Mouse (Mus musculus) left cerebral cortex, postnatal 10 days (tissue): ENCODE results near the gene Alk. TPM values are rescaled to one million over a fixed set of nuclear protein-coding genes. Genes with fewer than 3 reads are reported as not detected.

Experiments
- DNase-seq, 2 experiments: peaks; one replicate each; pipeline ENCODE4 v3.0.0; 2021 to 2022; ENCODE audit warnings: low spot score in 2 of 2, mixed read lengths in 1 of 2; ENCODE audit errors: extremely low spot score in 1 of 2
- intact Hi-C: fragments of 180-260 bp; cut with DNase I; formaldehyde crosslinking; loops from one replicate; pipeline ENCODE4 v1.15.1; 2025
- total RNA-seq, 2 experiments: library from RNA; stranded (reverse); gene quantifications; 2 replicates each; pipeline ENCODE4 v1.2.3; 2021

Alk gene
- total RNA-seq, 2 experiments from 2014 or later, result 8.3 to 9.1 TPM

DNA sequence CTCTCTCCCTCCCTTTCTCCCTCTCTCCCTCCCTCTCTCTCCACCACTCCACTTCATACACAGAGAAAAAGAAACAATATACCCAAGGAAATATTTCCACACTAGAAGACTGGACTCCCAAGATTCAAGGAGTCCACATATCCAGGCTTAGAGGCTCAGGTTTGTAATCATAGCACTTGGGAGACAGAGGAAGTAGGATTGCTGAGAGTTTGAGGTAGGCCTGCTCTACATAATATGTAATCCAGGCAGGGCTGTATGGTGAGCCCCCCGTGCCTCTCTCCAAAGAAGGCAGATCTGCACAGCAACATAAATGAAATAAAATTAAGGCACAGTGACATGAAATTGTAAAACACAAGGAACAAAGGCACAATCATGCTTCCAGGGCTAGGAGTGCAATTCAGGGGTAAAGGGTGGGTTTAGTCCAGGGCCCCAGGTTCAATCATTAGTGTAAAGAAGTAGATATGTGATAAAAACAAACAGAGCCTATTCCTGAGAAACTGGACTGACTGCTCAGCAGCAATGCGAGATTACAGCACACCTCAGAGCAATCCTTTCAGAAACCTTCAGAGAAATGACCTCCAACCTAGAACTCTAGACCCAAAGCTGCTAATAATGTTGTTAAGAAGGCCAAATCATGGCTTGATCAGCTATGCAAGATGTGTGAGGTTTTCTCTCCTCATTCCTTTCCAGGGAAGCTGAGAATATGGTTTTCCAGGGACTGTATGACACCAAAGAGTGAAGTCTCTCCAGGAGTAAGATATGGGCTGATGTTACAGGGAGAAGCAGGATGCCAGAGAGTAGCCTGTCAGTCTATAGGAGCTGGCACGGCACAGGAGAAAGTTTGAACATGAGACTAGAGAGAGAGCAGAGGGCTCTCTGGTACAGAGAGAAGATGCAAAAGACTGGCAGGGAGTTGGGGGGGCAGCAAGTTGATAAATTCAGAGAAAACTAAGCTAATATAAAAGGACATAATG, 158.9 kb downstream of the Alk start:
- intact Hi-C loops, result no loop called here
- no peak for DNase-seq

DNA sequence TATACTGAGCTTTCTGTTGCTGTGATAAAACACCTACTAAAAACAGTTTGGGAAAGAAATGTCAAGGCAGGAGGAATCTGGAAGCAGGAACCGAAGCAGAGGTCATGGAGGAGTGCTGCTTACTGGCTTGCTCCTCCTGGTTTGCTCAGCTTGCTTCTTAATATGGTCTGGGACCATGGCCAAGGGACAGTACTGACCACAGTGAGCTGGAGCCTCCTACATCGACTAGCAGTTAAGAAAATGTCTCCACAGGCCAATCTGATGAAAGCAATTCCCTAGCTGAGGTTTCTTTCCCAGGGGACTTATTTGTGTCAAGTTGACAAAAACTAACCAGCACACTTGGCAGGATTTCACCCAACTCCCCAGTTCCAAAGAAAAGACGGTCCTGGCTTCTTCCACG, 187.0 kb downstream of the Alk start:
- no peak for DNase-seq
- intact Hi-C loops, result no loop called here

DNA sequence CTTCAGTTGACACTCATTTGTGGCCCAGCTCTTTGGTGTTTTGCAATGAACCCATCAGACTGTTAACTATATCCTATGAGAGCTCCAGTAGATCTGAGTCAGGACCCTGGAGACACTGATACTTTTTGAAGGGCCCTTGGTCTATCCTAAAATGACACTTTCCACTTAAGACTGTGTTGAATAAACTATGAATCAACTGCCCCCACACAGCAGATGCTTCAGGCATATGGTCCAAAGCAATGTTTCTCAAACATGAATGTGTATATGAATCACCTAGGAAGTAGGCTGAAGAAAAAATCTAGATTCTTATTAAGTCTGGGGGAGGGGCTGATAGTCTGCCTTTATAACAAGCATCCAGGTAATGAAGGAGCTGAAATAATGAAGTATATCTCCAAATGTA, 189.8 kb downstream of the Alk start:
- intact Hi-C loops, result no loop called here
- DNase-seq, result no peak

DNA sequence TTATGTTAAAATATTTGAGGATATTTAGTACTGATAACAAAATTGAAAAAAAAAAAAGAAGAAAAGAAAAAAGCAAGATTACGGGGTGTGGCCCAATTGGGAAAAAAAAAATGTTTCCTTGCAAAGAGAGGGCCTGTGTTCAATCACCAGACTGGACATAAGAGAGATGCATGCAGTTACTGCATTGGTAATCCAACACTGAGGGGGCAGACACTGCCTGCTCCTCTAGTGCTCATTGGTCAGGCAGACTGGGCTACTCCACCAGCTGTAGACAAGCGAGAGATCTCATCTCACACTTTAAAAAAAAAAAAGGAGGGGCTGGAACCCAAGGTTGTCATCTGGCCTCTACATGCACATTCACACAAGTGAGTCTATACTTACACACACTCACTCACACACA, 199.6 kb downstream of the Alk start:
- intact Hi-C loops, result no loop called here
- no peak for DNase-seq

DNA sequence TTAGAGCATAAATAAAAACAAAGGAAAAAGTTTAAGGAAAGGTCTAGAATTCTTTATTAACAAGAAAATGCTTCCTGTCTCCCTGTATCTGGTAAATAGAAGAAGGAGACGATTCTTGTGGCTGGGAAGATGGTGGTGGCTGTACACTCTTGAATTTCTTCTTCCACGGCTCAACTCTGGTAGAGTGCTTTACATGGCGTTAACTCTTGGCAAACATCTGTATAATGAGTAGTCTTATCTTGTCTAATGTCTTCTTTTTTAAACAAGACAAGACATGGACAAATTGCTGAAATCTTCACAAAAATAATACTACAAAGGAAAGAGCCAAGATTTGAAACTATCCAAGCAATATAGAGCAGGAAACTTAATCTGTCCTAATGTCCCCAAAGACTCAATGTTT, 202.6 kb downstream of the Alk start:
- no peak for DNase-seq
- intact Hi-C loops, result no loop called here

DNA sequence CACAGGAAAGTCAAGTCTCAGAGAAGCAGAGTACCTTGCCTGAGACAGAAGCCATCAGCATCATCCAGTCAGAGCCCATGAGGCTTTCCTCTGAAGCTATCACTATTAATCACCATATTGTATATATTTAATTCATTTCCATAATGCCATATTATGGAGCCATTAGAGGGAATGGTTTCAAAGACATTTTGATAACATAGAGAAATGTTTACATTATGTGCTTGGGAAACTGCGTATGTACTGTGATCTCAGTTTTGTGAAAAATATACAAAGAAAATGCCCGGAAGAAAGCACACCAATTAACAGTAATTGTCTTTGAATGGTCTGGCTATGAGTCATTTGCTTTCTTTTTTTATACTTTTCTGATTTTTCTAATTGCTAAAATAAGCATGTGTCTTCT, 203.1 kb downstream of the Alk start:
- intact Hi-C loops, result no loop called here
- no peak for DNase-seq

DNA sequence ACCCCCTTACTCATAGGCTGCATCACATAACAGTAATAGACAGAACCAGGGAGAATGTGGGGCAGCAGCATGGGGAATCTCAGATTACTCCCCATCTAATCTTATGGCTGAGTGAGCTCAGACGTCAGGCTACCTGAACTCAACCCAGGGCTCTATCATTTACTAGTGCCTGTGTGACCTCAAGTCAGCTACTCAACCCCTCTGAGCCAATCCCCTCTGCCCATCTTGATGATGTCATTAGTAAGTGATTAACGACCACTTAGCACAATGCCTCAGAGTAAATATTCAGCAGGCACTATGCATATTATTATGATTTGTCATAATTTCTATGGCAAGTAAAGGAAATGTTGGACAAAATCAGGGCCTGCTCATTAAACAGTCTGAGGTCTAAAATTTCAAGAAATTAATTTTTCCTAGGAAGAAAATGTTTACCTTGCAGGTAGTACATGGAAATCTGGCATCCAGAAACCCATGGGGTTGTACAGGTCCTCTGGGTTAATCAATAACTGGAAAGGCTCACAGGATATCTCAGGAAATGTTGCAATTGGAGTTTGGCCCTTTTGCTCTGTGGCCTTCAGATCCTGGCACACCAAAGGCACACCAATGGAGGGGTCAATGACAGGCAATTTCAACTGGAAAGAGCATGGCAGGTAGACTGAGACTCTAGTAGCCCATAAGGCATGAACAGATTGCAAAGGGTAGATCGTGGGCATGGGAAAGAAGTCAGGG, 204.9 kb downstream of the Alk start:
- DNase-seq, result no peak
- intact Hi-C loops, result no loop called here

DNA sequence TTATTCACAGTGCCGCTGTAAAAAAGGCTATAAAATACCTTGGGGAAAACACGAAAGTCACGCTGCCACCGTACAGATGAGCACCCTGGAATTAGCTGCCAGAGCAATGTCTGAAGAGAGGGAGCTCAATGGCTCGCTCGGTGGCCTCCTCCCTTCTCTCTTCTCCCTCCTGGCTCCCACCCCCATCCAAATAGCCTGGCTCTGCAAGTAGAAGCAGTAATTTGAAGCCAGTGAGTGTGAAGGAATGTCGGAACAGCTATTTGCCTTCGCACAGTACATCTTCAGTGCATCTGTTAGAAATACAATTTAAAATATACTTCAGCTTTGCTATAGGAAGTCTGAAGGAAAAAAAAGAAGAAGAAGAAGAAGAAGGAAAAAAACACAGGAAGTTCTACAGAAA, 208.5 kb downstream of the Alk start:
- intact Hi-C loops, result no loop called here
- DNase-seq, result no peak

DNA sequence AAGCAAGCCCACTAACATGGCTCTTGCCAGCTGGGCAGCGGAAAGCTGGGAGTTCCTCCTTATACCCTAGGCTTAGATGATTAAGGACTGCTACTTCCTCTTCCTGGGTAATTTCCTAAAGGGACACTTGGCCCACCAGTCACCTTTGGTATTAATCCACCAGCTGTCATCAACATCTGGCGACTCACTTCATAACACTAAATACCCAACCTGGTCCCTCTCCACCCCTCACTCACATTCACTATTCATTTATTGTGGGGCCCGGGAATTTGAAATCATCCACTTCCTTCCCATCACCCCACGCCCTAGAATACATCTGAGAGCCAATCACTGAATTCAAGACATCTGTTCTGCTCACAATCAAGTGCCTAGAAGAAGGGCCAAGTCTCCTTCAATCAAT, 235.4 kb downstream of the Alk start:
- no peak for DNase-seq
- intact Hi-C loops, result no loop called here

DNA sequence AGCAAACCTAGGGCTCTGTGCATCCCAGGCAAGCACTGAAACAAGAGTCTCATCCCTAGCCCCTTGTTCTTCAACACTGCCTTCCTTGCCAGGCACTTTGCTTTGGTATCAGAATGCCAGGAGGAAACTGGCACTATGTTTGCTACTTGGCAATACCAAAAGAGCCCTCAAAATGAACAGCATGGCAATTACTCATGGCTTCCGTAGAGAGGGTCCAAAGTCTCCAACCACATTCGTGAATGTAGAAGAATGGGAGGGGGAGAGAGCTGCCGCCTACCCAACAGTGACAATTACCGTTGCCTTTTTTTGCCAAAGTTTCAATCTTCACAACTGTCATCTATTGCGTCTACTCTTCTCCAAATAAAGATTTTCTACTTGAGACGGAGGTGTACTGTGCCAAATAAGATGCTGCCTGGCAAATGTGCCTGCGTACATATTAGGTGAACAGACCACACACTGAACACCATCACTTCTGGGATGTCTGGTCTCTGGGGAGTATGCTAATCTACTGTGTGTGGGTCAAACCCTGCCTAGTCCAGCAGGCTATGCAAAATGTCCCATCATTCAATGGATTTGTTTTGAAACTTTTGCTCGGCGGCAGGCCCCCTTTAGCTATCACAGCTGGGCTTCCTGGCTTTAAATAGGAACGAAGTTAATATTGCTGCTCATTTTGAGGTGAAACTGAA, 241.5 kb downstream of the Alk start:
- DNase-seq, result no peak

DNA sequence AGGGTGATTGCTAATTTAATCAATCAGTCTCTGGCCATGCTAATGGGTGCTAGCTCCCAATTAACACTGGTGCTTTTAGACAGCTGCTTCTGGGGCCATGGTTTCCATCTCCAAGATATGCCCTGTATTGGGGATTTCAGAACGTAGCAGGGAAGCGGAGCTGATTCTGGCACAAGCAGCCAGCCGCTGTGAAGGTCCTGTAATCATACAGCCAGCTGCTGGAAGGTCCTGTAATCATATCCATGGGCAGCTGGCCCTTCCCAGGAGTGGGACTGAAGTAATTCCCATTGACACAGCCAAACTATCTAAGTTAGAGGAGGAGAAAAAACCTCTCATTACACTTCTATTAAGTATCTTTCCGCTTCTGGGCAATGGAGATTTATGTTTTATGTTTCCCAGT, 242.5 kb downstream of the Alk start:
- intact Hi-C loops, result no loop called here
- DNase-seq, result no peak

More for the DNA sequence above, 241.5 kb downstream of the Alk start:
- intact Hi-C loops, result no loop called here

DNA sequence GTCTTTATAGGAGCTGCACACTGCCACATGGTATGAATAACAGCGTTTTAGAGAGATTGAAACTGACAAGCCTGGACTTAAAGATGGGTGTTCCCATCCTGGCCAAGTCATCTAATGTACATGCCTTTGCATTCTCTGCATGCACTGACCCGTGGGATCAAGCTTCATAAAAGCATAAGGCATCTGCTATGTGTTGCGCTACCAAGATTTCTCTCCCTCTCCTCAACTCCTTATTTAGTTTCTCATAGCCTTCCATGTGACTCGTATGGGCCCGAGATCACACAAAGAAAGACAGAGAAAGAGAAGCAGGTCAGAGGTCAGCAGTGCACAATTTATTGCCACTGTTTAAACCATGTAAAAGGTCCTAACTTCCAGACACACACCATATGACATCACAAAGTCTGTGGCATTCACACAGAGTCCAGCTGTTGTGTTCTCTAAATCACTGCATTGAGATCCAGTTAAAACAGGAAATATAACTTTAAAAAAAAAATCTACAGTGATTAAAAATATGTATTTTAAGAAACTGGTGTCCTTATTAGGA, 247.6 kb downstream of the Alk start:
- intact Hi-C loops, result no loop called here
- no peak for DNase-seq

DNA sequence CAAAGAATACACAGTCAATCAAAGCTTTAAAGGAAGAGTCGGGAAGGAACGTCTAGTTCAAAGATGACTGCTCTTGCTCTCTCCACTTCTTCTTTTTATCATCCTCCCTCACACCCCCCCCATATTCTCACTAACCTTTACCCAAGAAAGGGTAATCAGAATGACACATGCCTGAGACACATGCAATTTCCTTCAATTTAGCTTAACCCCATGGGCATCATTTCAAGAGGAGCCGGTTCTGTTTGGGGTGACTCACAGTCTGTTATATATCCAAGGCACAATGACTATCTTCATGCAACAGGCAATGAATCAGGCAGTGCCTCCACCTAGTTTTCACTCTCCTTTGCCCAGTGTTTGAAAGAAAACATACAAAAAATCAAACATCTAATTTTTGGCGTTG, 265.0 kb downstream of the Alk start:
- DNase-seq, result no peak
- intact Hi-C loops, result no loop called here

DNA sequence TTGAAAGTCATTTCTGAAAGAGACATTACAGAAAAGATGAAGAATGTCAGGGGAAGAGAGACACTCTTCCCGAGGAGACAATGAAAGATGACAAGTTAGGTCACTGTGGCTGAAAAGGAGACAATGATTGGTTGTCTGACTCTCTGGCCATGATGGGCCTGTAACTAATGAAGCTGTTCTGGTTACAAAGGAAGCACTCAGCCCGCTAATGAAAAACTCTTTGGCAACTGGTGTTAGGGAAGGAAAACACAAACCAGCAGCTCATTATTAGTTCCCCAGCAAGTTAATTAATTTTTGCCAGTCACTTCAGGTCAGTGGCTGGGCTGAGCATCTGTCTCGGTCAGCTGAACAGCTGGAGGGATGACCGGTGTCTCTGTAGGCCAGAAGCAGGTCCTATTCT, 271.5 kb downstream of the Alk start:
- intact Hi-C loops, result no loop called here
- DNase-seq, result no peak

DNA sequence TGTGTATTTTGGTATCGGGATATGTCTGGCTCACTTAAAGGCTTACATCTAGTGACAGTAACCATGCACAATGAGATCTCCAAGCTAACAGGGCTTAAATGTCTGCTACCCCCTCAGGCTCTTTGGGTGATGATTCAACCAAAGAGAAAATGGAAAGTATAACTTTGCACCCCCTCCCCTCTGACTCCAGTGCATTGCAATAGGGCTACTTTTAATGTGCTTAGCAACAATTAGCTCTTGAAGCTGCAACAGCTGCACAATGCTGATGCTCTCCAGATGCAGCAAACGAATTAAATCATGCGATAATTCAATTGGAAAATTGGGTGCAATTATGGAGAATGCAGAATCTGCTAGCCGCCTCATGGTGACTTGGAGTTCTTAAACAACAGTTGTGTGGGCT, 278.5 kb downstream of the Alk start:
- intact Hi-C loops, result no loop called here
- no peak for DNase-seq

DNA sequence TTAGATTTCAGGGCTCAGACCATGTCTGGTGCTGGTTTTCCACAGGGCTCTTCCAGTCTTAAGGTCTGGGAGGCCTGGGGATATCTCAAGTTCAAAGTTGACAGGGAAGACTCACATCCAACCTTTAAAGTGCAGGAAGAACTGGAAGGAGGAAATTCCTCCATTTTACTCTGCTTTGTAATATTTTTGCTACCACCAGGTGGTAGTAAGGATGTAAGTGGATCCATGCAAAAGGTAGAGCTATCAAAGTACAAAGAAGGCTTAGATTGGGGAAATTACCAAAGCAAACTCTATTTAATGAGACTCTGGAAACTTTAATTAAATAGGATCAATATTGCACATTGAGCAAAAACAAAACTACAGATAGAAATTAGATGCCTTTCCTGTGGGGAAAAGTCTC, 284.9 kb downstream of the Alk start:
- intact Hi-C loops, result loop anchor here (5.0 kb wide), 1 partner anchor 203 kb away; no protein-coding TSS in a partner anchor
- DNase-seq, result no peak

DNA sequence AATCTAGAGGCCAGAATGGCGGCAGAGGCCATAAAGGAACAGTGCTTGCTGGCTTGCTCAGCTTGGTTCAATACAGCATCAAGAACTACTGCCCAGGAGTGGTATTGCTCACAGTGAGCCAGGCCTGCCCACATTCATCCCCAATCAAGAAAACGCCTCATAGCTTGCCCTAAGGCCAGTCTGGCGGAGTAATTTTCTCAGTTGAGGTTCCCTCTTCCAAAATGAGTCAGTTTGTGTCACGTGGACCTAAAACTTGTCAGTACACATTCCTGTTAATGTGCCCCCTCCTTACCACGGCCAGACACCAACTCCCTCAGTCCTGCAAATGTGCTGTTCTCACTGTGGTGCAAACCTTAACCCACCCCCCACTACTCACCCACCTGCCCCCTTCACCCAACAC, 304.8 kb downstream of the Alk start:
- intact Hi-C loops, result no loop called here
- DNase-seq, result no peak

DNA sequence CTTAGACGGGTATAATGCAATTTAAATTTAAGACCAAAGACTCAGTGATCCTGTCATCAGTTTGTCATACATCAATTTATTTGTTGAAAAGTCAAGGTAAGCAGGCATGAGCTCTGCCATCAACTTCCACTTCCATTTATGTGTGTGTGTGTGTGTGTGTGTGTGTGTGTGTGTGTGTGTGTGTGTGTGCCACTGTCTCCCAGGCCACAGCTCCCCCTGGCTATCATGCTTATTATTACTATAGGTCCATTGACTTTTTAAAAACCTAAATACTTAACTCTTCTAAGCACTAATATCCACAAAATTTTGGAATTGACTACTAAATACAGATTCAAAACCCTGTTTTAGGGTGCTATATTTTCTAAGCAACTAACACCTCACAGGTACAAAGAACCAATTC, 308.1 kb downstream of the Alk start:
- no peak for DNase-seq
- intact Hi-C loops, result no loop called here

DNA sequence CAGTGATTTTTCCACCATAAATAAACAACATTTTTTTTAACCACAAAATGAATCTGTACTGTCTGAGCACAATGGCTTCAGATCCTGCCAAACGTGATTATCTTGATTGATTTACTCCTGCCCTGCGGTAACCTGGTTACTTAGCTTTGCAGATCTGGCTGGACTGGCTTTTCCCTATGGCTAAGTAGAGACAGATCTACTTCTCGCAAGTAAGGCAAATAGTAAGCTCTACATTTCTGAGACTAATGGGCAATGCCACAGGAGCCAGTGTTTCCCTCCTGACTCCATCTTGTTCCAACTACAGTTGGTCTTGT, 311.2 kb downstream of the Alk start:
- intact Hi-C loops, result no loop called here
- no peak for DNase-seq
